Comparison of ENCODE assay signal across 8 mouse cellular contexts in the genomic region with DNA sequence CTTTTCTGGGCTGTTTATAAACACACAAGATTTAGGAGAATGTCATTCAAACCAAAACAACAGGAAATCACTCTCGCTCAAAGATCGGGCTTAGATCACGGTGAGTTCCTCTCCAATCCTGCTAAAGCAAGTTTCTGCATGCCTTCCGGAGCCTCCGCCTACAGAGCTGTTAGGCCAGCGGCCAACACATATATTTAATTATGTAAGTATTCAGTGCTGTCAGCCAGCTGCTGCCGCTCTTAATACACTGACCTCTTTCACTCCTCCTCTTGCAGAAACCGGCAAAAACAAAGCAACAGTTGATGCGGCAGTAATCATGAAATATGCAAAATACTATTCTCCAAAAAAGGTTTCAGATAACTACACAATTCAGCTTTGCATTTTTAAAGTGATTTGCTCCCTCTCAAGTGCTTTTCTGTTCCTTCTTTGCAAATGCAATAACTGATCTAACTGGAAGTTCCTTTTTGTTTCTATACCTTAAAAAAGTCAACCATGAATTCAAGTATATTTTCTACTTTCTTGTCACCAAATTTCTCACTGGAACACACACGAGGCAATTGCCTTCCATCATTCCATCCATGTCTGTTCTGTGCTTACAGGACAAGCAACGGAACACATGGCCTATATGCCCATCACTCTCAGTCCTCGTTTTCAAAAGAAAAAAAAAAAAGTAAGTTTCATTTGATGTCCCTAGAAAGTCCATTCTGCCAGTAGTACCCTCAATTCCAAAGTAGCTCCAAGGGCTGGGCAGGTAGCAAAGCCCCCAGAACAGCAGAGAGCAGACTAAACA.
DNase-seq lines count a peak whose midpoint lies in the region; ATAC-seq lines count a peak whose summit lies in the region.

No protein-coding gene starts in this region.

- peak overlapping the region; percentile 35; the same call in 1 of the 2 replicates for H3K4me2 ChIP-seq in forebrain, embryonic 13.5 days
- H3K4me2 ChIP-seq in midbrain, embryonic 16.5 days (ENCODE audit: low read length), result peak overlapping the region; percentile 4; the same call in 1 of the 2 replicates

- WGBS in forebrain, embryonic 13.5 days, result 8% methylated on average over 12 of the region's 12 CpGs
- 20% methylated on average over 12 of the region's 12 CpGs for WGBS in midbrain, embryonic 16.5 days

- peak; percentile 37 for DNase-seq in layer of hippocampus, adult 11-12 months (ENCODE audit: low spot score)
- DNase-seq in layer of hippocampus, postnatal 10 days (ENCODE audit: low spot score in 2 of 2), result no peak
- DNase-seq in R1 (ENCODE audit: low read depth, low spot score), result peak; percentile 57
- peak; percentile 33 for DNase-seq in induced T-regulatory cell, adult 2 months (ENCODE audit: low read depth)
- peak; percentile 45 to 78 for DNase-seq in left cerebral cortex, postnatal 25 days (ENCODE audit: low spot score in 2 of 2)
- DNase-seq in cerebellum, adult 8-10 months, result no peak

- peak overlapping the region; percentile 75 for H3K27ac ChIP-seq in forebrain, embryonic 13.5 days
- no peak overlapping the region for H3K27ac ChIP-seq in midbrain, embryonic 16.5 days (ENCODE audit: low read length)

- H3K4me1 ChIP-seq in forebrain, embryonic 13.5 days, result peaks cover 49% of the 10 kb centered on the region
- peaks cover 2% of the 10 kb centered on the region; the same call in 1 of the 2 replicates for H3K4me1 ChIP-seq in midbrain, embryonic 16.5 days (ENCODE audit: control insufficient read depth, insufficient read depth, low read length)

- intact Hi-C loops in left cerebral cortex, postnatal 25 days (cut with DNase I), result no loop called here

- H3K27me3 ChIP-seq in forebrain, embryonic 13.5 days, result no peaks in the 10 kb centered on the region
- no peaks in the 10 kb centered on the region for H3K27me3 ChIP-seq in midbrain, embryonic 16.5 days (ENCODE audit: control insufficient read depth, insufficient read depth, low read depth, low read length)

- no peak overlapping the region for H3K4me3 ChIP-seq in forebrain, embryonic 13.5 days
- H3K4me3 ChIP-seq in midbrain, embryonic 16.5 days (ENCODE audit: low read depth, low read length), result no peak overlapping the region

- H3K36me3 ChIP-seq in forebrain, embryonic 13.5 days (ENCODE audit: poor library complexity, severe bottlenecking), result no peaks in the 10 kb centered on the region
- H3K36me3 ChIP-seq in midbrain, embryonic 16.5 days (ENCODE audit: control insufficient read depth, insufficient read depth, low read length), result no peaks in the 10 kb centered on the region

- H3K9ac ChIP-seq in forebrain, embryonic 13.5 days, result no peak overlapping the region
- no peak overlapping the region for H3K9ac ChIP-seq in midbrain, embryonic 16.5 days (ENCODE audit: low read depth, low read length)

- H3K9me3 ChIP-seq in forebrain, embryonic 13.5 days (replicated peaks), result no peaks in the 10 kb centered on the region
- H3K9me3 ChIP-seq in midbrain, embryonic 16.5 days (replicated peaks; ENCODE audit: control insufficient read depth, low read length, poor library complexity, severe bottlenecking), result no peaks in the 10 kb centered on the region

- ATAC-seq in forebrain, embryonic 13.5 days, result peak; percentile 92
- peak; percentile 55; the same call in 1 of the 2 replicates for ATAC-seq in midbrain, embryonic 16.5 days

Comparison
In these comparisons a context has a peak if more than half of its experiments do, and no peak if none do; other contexts are left out.
1. DNase-seq: peak in layer of hippocampus, adult 11-12 months (single experiment), R1 (single experiment), induced T-regulatory cell, adult 2 months (single experiment) and left cerebral cortex, postnatal 25 days (2 of 2); none in layer of hippocampus, postnatal 10 days (0 of 2) and cerebellum, adult 8-10 months (single experiment).